Mouse (Mus musculus): ENCODE results near the gene Kcnh7. TPM values are rescaled to one million over a fixed set of nuclear protein-coding genes. Genes with fewer than 3 reads are reported as not detected.

The Kcnh7 gene
- total RNA-seq, 1 experiment, result 0.04 TPM

DNA sequence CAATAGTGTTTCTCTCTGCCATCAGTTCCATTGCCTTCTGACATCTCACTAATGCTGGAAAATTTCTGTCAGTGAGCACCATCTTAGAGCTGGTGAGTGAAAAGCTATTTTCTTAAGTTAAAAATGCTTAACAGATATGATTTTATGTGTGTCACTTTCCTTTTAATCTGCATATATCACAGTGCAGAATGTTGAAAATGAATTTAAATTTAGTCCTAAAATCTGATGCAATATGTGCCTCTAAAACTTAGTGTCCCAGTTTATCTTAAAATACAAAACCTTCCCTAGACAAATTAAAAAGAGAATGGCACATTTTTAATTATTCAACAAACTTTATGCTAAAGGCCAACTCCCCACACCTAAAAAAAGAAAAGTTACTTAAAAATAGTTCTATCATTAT is 30.4 kb downstream of the Kcnh7 start:
- Histone ChIP-seq H3K4me3 (ENCODE audit: insufficient read depth in 1 of 2, low read depth in 1 of 2, low read length in 2 of 2, poor library complexity in 1 of 2, severe bottlenecking in 1 of 2) (no peak overlapping the region), H3K9me3 (ENCODE audit: control insufficient read depth, insufficient read depth, low read depth, low read length) (no peaks in the 10 kb centered on the region), H3K4me1 (ENCODE audit: control insufficient read depth in 2 of 2, insufficient read depth in 2 of 2, low read length in 2 of 2, poor library complexity in 1 of 2) (no peaks in the 10 kb centered on the region), H3K36me3 (ENCODE audit: control insufficient read depth, insufficient read depth, low read length, poor library complexity, severe bottlenecking) (no peaks in the 10 kb centered on the region), H3K9ac (ENCODE audit: insufficient read depth, low read depth, low read length, poor library complexity, severe bottlenecking) (no peak overlapping the region), H3K27ac (ENCODE audit: insufficient read depth, low read depth, low read length, poor library complexity, severe bottlenecking) (no peak overlapping the region)
- TF ChIP-seq ZC3H11A (IDR thresholded peaks at IDR 0.05; ENCODE audit: borderline replicate concordance, low read depth, low read length) (no peak), ZNF384 (IDR thresholded peaks at IDR 0.05; ENCODE audit: low read depth, low read length) (no peak), MAFK (IDR thresholded peaks at IDR 0.05; ENCODE audit: insufficient read depth, low read depth, low read length) (no peak), HCFC1 (IDR thresholded peaks at IDR 0.05; ENCODE audit: borderline replicate concordance, insufficient read depth, low read length) (no peak), CHD2 (IDR thresholded peaks at IDR 0.05; ENCODE audit: low read depth, low read length) (no peak)
- in situ Hi-C loops (cut with MboI; ENCODE audit: low sequenced_read_pairs in 2 of 2, unreplicated experiment in 2 of 2), result no loop called here
- no peak for DNase-seq (ENCODE audit: low read depth, low spot score)

DNA sequence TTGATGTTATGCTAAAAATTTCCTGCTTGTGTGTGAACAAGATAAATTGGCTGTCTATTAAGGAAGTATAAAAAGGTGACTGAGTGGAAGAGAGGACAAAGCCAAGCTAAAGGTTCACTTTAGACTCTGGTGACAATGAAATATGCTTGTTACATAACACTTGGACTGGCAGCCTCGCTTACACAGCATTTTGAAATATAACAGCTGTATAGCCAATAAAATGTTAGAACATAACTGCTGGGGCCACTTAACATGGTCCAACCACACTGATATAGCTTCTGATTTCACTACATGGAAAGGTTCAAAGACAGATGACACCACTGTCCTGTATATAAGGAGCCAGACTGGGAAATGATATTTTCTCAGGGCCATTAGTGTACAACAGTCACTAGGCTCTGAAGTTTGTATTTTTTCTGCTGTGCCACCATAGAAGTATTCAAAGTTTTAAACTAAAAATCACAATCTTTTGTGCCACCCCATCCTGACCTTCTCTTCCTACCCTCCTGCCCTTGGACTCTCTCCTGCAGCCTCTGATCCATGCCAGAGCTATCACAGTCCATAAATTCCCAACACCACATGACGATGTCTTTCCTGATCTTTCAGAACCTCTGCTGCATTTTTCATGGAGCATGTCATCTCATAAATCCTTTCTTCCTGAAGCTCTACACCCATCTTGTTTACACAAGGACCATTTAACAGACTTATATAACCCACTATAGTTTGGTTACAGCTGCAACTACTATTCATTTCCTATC is 56.1 kb downstream of the Kcnh7 start:
- no peak overlapping the region for H3K9ac ChIP-seq (ENCODE audit: insufficient read depth, low read depth, low read length, poor library complexity, severe bottlenecking)
- H3K4me3 ChIP-seq (ENCODE audit: insufficient read depth in 1 of 2, low read depth in 1 of 2, low read length in 2 of 2, poor library complexity in 1 of 2, severe bottlenecking in 1 of 2), result no peak overlapping the region
- DNase-seq (ENCODE audit: low read depth, low spot score), result no peak
- no peaks in the 10 kb centered on the region for H3K36me3 ChIP-seq (ENCODE audit: control insufficient read depth, insufficient read depth, low read length, poor library complexity, severe bottlenecking)
- no peaks in the 10 kb centered on the region for H3K4me1 ChIP-seq (ENCODE audit: control insufficient read depth in 2 of 2, insufficient read depth in 2 of 2, low read length in 2 of 2, poor library complexity in 1 of 2)
- no peaks in the 10 kb centered on the region for H3K9me3 ChIP-seq (ENCODE audit: control insufficient read depth, insufficient read depth, low read depth, low read length)
- H3K27ac ChIP-seq (ENCODE audit: insufficient read depth, low read depth, low read length, poor library complexity, severe bottlenecking), result no peak overlapping the region
- TF ChIP-seq ZNF384 (IDR thresholded peaks at IDR 0.05; ENCODE audit: low read depth, low read length) (no peak), ZC3H11A (IDR thresholded peaks at IDR 0.05; ENCODE audit: borderline replicate concordance, low read depth, low read length) (no peak), MAFK (IDR thresholded peaks at IDR 0.05; ENCODE audit: insufficient read depth, low read depth, low read length) (no peak), HCFC1 (IDR thresholded peaks at IDR 0.05; ENCODE audit: borderline replicate concordance, insufficient read depth, low read length) (no peak), CHD2 (IDR thresholded peaks at IDR 0.05; ENCODE audit: low read depth, low read length) (no peak)
- in situ Hi-C loops (cut with MboI; ENCODE audit: low sequenced_read_pairs in 2 of 2, unreplicated experiment in 2 of 2), result no loop called here

GRCm38 (mm10) chr2:63120316-63120715 is 63.8 kb downstream of the Kcnh7 start:
- no peak overlapping the region for H3K9ac ChIP-seq (ENCODE audit: insufficient read depth, low read depth, low read length, poor library complexity, severe bottlenecking)
- DNase-seq (ENCODE audit: low read depth, low spot score), result no peak
- H3K9me3 ChIP-seq (ENCODE audit: control insufficient read depth, insufficient read depth, low read depth, low read length), result no peaks in the 10 kb centered on the region
- H3K4me1 ChIP-seq (ENCODE audit: control insufficient read depth in 2 of 2, insufficient read depth in 2 of 2, low read length in 2 of 2, poor library complexity in 1 of 2), result no peaks in the 10 kb centered on the region
- in situ Hi-C loops (cut with MboI; ENCODE audit: low sequenced_read_pairs in 2 of 2, unreplicated experiment in 2 of 2), result no loop called here
- H3K36me3 ChIP-seq (ENCODE audit: control insufficient read depth, insufficient read depth, low read length, poor library complexity, severe bottlenecking), result no peaks in the 10 kb centered on the region
- no peak overlapping the region for H3K27ac ChIP-seq (ENCODE audit: insufficient read depth, low read depth, low read length, poor library complexity, severe bottlenecking)
- TF ChIP-seq ZC3H11A (IDR thresholded peaks at IDR 0.05; ENCODE audit: borderline replicate concordance, low read depth, low read length) (no peak), CHD2 (IDR thresholded peaks at IDR 0.05; ENCODE audit: low read depth, low read length) (no peak), HCFC1 (IDR thresholded peaks at IDR 0.05; ENCODE audit: borderline replicate concordance, insufficient read depth, low read length) (no peak), ZNF384 (IDR thresholded peaks at IDR 0.05; ENCODE audit: low read depth, low read length) (no peak), MAFK (IDR thresholded peaks at IDR 0.05; ENCODE audit: insufficient read depth, low read depth, low read length) (no peak)
- no peak overlapping the region for H3K4me3 ChIP-seq (ENCODE audit: insufficient read depth in 1 of 2, low read depth in 1 of 2, low read length in 2 of 2, poor library complexity in 1 of 2, severe bottlenecking in 1 of 2)

DNA sequence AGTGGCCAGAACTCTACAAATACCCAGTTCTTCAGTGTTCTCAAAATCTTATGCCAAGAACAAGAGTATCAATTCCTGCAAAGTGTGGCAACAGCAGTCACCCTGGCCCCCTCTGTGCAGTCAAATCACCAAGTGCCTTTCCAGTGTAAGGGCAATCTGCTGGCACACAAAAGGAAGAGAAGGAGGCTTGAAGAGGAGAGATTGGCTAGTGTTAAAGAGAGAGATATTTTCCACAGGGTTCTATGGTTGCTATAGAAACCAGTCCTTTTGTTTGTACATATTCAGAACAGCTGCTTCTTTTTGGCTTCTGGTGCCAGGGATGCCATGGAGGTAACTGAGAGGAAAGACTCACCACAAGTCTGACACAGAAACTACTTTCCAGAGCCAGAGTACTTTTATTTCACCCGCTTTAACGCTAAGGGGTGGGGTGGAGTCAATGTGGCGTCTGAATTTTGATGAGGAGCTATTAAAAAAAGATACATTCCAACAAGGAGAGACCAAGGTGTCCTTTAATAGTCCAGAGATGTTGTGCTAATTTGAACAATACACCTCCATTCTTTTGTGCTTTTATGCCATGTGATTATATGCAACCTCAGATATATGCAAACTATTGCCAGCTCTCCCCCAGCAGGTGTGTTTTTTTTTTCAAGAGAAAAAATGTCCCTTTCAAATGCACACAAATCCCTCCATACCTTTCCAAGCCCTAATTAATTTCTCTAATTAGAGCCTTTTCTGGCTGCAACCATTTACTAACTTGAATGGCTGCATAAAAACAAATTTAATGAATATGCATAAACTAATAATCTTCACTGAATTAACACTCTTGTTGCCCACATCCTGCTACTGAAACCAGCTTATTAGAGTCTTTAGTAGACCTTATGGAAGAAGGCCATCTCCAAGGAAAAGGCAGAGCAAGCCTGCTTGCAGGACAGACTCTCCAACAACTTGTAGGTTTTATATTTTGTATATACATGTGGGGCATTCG is 66.6 kb downstream of the Kcnh7 start:
- H3K9me3 ChIP-seq (ENCODE audit: control insufficient read depth, insufficient read depth, low read depth, low read length), result no peaks in the 10 kb centered on the region
- H3K4me1 ChIP-seq (ENCODE audit: control insufficient read depth in 2 of 2, insufficient read depth in 2 of 2, low read length in 2 of 2, poor library complexity in 1 of 2), result no peaks in the 10 kb centered on the region
- TF ChIP-seq ZC3H11A (IDR thresholded peaks at IDR 0.05; ENCODE audit: borderline replicate concordance, low read depth, low read length) (no peak), CHD2 (IDR thresholded peaks at IDR 0.05; ENCODE audit: low read depth, low read length) (no peak), ZNF384 (IDR thresholded peaks at IDR 0.05; ENCODE audit: low read depth, low read length) (no peak), MAFK (IDR thresholded peaks at IDR 0.05; ENCODE audit: insufficient read depth, low read depth, low read length) (no peak), HCFC1 (IDR thresholded peaks at IDR 0.05; ENCODE audit: borderline replicate concordance, insufficient read depth, low read length) (no peak)
- H3K9ac ChIP-seq (ENCODE audit: insufficient read depth, low read depth, low read length, poor library complexity, severe bottlenecking), result no peak overlapping the region
- H3K4me3 ChIP-seq (ENCODE audit: insufficient read depth in 1 of 2, low read depth in 1 of 2, low read length in 2 of 2, poor library complexity in 1 of 2, severe bottlenecking in 1 of 2), result no peak overlapping the region
- in situ Hi-C loops (cut with MboI; ENCODE audit: low sequenced_read_pairs in 2 of 2, unreplicated experiment in 2 of 2), result no loop called here
- H3K27ac ChIP-seq (ENCODE audit: insufficient read depth, low read depth, low read length, poor library complexity, severe bottlenecking), result no peak overlapping the region
- DNase-seq (ENCODE audit: low read depth, low spot score), result no peak
- no peaks in the 10 kb centered on the region for H3K36me3 ChIP-seq (ENCODE audit: control insufficient read depth, insufficient read depth, low read length, poor library complexity, severe bottlenecking)

All from ES-E14 (cell line).